Mouse (Mus musculus) layer of hippocampus, adult 11-12 months (tissue): ENCODE measurements at regions not wholly inside any gene's neighbourhood (a gene's known extent, or its start where the extent isn't known, plus 50 kb on each side); places are given as distances from the start of the nearest gene placed in this dataset.
"Not testable (repeated sequence)": the region's sequence is repeated elsewhere in the genome, so short reads cannot be mapped to it uniquely, and the experiment has no call there.

Experiments
- DNase-seq: peaks from one replicate; pipeline ENCODE4 v3.0.0; 2022; ENCODE audit warnings: low spot score

- no peak for DNase-seq
Observed at GRCm38 (mm10) chr14:38237471-38237870, 1102.4 kb upstream of the Ghitm start.

GRCm38 (mm10) chr14:38208591-38208990, 1073.5 kb upstream of the Ghitm start:
- DNase-seq = no peak

- DNase-seq = no peak
Observed at GRCm38 (mm10) chr14:38191771-38192170, 1056.7 kb upstream of the Ghitm start.

GRCm38 (mm10) chr14:38185606-38186005, 1050.5 kb upstream of the Ghitm start:
- DNase-seq = not testable (repeated sequence)

- peak; percentile 7 for DNase-seq
Observed at GRCm38 (mm10) chr14:38152843-38153242, 1017.8 kb upstream of the Ghitm start.

- no peak for DNase-seq
Observed at GRCm38 (mm10) chr14:38130719-38131118, 995.6 kb upstream of the Ghitm start.
